Mouse (Mus musculus): ENCODE results near the gene Tbc1d8. TPM values are rescaled to one million over a fixed set of nuclear protein-coding genes. Genes with fewer than 3 reads are reported as not detected.

Gene Tbc1d8
- polyA plus RNA-seq, 1 experiment, result 26.8 TPM

DNA sequence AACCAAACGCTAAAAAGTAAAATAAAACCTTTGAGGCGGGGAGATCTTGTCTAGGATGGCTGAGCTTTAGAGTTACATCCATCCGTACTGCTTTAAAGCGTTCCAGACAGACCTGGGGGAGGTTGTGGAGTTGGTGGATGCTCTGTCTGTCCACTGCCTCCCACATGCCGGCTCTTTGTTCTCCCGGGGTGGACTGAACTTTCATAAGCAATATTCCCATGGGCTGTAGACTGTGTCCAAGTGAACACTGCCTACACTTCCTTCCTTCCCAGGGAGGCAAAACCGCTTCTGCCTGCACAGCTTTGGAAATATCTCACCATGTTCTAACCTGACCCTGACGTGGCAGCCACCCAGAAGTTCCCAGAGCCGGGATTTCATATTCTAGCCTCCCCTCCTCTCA, 4.0 kb downstream of the Tbc1d8 start:
- TF ChIP-seq CTCF (IDR thresholded peaks at IDR 0.05; ENCODE audit: borderline replicate concordance, control insufficient read depth, extremely low read depth, insufficient read depth, low read length, poor library complexity) (no peak), POLR2A (IDR thresholded peaks at IDR 0.05; ENCODE audit: control insufficient read depth, extremely low read depth, insufficient read depth, low read length, poor library complexity) (no peak)
- H3K4me1 ChIP-seq (replicated peaks; ENCODE audit: control insufficient read depth, insufficient read depth, low read length), result peaks cover 10% of the 10 kb centered on the region
- H3K27me3 ChIP-seq (ENCODE audit: control insufficient read depth, insufficient read depth, low read length), result no peaks in the 10 kb centered on the region; the same call in 1 of the 2 replicates
- no peak overlapping the region for H3K27ac ChIP-seq (ENCODE audit: control insufficient read depth, insufficient read depth, low read length)
- no peak for DNase-seq
- H3K36me3 ChIP-seq (ENCODE audit: control insufficient read depth, insufficient read depth, low read length), result no peaks in the 10 kb centered on the region
- H3K4me3 ChIP-seq (ENCODE audit: control insufficient read depth, insufficient read depth, low read length), result no peak overlapping the region
- WGBS, result 92% methylated on average over 9 of the region's 9 CpGs

DNA sequence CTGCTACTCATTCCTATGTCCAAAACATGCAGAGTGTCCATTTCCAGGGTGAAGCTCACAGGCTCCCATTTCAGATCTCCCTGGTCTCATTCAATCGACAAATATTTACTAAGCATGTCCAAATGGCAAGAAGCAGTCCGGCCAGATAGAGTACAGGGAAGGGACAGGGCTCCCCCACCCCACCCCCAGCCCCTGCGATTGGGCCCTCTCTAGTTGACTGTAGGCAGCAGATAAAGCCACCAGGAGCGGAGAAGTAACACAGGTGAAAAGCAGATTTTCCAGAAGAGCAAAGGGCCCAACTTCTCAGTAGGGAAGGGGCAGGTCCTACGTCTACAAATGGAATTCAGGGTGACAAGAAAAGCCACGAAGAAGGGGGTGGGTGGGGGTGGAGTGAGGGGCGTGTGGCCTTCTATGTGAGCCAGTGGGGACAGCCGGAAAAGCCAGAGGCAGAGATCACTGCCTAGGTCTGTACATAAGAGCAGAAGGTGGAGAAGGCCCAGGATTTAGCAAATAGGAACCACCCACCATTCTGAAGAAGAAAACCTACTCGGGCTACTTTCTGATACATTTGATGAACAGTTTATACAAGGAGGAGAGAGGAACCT, 7.2 kb downstream of the Tbc1d8 start:
- H3K4me1 ChIP-seq (replicated peaks; ENCODE audit: control insufficient read depth, insufficient read depth, low read length), result peaks cover 3% of the 10 kb centered on the region
- TF ChIP-seq CTCF (IDR thresholded peaks at IDR 0.05; ENCODE audit: borderline replicate concordance, control insufficient read depth, extremely low read depth, insufficient read depth, low read length, poor library complexity), result no peak
- TF ChIP-seq POLR2A (IDR thresholded peaks at IDR 0.05; ENCODE audit: control insufficient read depth, extremely low read depth, insufficient read depth, low read length, poor library complexity), result no peak
- 90% methylated on average over 9 of the region's 9 CpGs for WGBS
- H3K36me3 ChIP-seq (ENCODE audit: control insufficient read depth, insufficient read depth, low read length), result no peaks in the 10 kb centered on the region
- DNase-seq, result no peak
- no peak overlapping the region for H3K4me3 ChIP-seq (ENCODE audit: control insufficient read depth, insufficient read depth, low read length)
- no peaks in the 10 kb centered on the region for H3K27me3 ChIP-seq (ENCODE audit: control insufficient read depth, insufficient read depth, low read length)
- no peak overlapping the region for H3K27ac ChIP-seq (ENCODE audit: control insufficient read depth, insufficient read depth, low read length)

DNA sequence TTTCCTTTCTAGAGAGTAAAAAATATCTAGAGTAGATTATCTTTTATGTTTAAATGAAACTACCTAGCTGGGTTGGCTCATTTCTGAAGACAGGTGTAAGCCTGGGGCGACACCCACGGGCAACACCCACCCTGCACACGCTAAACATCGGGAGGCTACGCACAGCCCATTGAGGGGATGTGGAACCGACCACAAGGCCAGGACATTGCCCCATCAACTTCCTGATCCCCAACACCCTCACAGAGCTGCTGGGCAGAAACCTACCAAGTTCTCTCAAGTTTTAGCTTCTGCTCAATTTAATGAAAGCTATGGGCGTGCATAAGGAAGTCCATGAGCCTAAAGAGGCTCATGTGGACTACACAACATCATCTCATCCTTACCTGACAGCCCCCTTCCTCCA, 9.6 kb downstream of the Tbc1d8 start:
- H3K27ac ChIP-seq (ENCODE audit: control insufficient read depth, insufficient read depth, low read length), result no peak overlapping the region
- TF ChIP-seq POLR2A (IDR thresholded peaks at IDR 0.05; ENCODE audit: control insufficient read depth, extremely low read depth, insufficient read depth, low read length, poor library complexity), result no peak
- no peak for TF ChIP-seq CTCF (IDR thresholded peaks at IDR 0.05; ENCODE audit: borderline replicate concordance, control insufficient read depth, extremely low read depth, insufficient read depth, low read length, poor library complexity)
- DNase-seq, result no peak
- no peak overlapping the region for H3K4me3 ChIP-seq (ENCODE audit: control insufficient read depth, insufficient read depth, low read length)
- H3K36me3 ChIP-seq (ENCODE audit: control insufficient read depth, insufficient read depth, low read length), result no peaks in the 10 kb centered on the region
- H3K27me3 ChIP-seq (ENCODE audit: control insufficient read depth, insufficient read depth, low read length), result no peaks in the 10 kb centered on the region
- peaks cover 6% of the 10 kb centered on the region for H3K4me1 ChIP-seq (replicated peaks; ENCODE audit: control insufficient read depth, insufficient read depth, low read length)
- 19% methylated on average over 7 of the region's 7 CpGs for WGBS

DNA sequence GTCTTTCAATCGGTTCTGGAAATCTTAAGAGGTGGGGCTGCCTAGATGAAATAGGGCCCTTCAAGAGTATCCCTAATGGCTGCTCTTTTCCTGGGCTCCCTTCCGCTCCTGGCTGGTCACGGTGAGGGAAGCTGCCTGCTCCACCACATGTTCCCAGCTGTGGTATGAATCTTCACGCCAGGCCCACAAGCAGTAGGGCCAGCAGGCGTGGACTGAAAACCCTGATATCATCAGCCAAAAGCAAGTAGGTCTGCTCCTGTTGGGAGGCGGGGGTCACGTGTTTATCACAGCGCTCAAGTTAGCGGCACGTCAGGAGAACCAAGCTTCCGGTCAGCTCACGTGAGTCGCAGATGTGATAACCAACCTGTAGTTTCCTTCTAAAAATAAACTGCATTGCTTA, 12.0 kb downstream of the Tbc1d8 start:
- Histone ChIP-seq H3K4me1 (replicated peaks; ENCODE audit: control insufficient read depth, insufficient read depth, low read length) (peaks cover 6% of the 10 kb centered on the region), H3K27me3 (ENCODE audit: control insufficient read depth, insufficient read depth, low read length) (no peaks in the 10 kb centered on the region), H3K4me3 (ENCODE audit: control insufficient read depth, insufficient read depth, low read length) (no peak overlapping the region), H3K27ac (ENCODE audit: control insufficient read depth, insufficient read depth, low read length) (no peak overlapping the region), H3K36me3 (ENCODE audit: control insufficient read depth, insufficient read depth, low read length) (no peaks in the 10 kb centered on the region)
- WGBS, result 97% methylated on average over 13 of the region's 13 CpGs
- TF ChIP-seq POLR2A (IDR thresholded peaks at IDR 0.05; ENCODE audit: control insufficient read depth, extremely low read depth, insufficient read depth, low read length, poor library complexity) (no peak), CTCF (IDR thresholded peaks at IDR 0.05; ENCODE audit: borderline replicate concordance, control insufficient read depth, extremely low read depth, insufficient read depth, low read length, poor library complexity) (no peak)
- no peak for DNase-seq

DNA sequence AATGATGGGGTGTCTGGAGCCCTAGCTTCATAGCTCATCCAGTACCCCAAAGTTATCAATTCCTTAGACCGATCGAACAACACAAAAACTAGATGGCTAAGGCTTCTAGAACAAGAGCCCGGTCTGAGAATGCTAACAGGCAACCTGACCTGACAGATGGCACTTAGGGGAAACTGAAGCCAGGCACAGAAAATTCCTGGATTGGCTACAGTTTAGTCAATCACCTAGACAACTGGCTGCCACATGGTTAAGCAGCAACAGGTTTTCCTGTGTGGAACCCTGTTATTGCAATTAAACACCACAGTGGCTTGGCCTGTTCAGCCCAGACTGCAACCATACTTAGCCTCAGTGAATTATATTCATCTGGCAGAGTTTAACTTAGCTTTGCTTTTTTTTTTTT, 13.8 kb downstream of the Tbc1d8 start:
- Histone ChIP-seq H3K27ac (ENCODE audit: control insufficient read depth, insufficient read depth, low read length) (no peak overlapping the region), H3K27me3 (ENCODE audit: control insufficient read depth, insufficient read depth, low read length) (no peaks in the 10 kb centered on the region), H3K36me3 (ENCODE audit: control insufficient read depth, insufficient read depth, low read length) (no peaks in the 10 kb centered on the region), H3K4me3 (ENCODE audit: control insufficient read depth, insufficient read depth, low read length) (no peak overlapping the region), H3K4me1 (replicated peaks; ENCODE audit: control insufficient read depth, insufficient read depth, low read length) (peaks cover 6% of the 10 kb centered on the region)
- TF ChIP-seq CTCF (IDR thresholded peaks at IDR 0.05; ENCODE audit: borderline replicate concordance, control insufficient read depth, extremely low read depth, insufficient read depth, low read length, poor library complexity), result no peak
- no peak for TF ChIP-seq POLR2A (IDR thresholded peaks at IDR 0.05; ENCODE audit: control insufficient read depth, extremely low read depth, insufficient read depth, low read length, poor library complexity)
- WGBS, result 98% methylated on average over 3 of the region's 3 CpGs
- no peak for DNase-seq

DNA sequence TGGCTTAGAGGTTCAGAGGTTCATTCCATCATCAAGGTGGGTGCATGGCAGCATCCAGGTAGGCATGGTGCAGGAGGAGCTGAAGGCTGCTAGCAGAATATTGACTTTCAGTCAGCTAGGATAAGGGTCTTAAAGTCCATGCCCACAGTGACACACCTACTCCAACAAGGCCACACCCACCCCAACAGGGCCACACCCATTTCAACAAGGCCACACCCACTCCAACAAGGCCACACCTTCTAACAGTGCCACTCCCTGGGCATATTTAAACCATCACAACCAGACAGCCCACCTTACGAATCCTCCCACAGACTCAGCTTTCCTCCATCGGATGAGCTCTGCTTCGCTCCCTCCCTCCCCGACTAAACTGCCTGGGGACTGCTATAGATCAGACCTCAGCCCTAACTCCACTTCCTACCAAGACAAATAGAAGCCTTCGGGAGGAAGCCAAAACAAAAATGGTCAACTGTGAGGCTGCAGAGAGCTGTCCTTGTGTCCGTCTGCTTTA, 15.6 kb downstream of the Tbc1d8 start:
- no peak overlapping the region for H3K4me3 ChIP-seq (ENCODE audit: control insufficient read depth, insufficient read depth, low read length)
- TF ChIP-seq POLR2A (IDR thresholded peaks at IDR 0.05; ENCODE audit: control insufficient read depth, extremely low read depth, insufficient read depth, low read length, poor library complexity) (no peak), CTCF (IDR thresholded peaks at IDR 0.05; ENCODE audit: borderline replicate concordance, control insufficient read depth, extremely low read depth, insufficient read depth, low read length, poor library complexity) (no peak)
- DNase-seq, result no peak

More for the DNA sequence above, 15.6 kb downstream of the Tbc1d8 start:
- 0 out of 2 replicates have a peak, but pooled peaks cover 2% of the 10 kb centered on the region for H3K4me1 ChIP-seq (replicated peaks; ENCODE audit: control insufficient read depth, insufficient read depth, low read length)
- no peaks in the 10 kb centered on the region for H3K36me3 ChIP-seq (ENCODE audit: control insufficient read depth, insufficient read depth, low read length)
- H3K27me3 ChIP-seq (ENCODE audit: control insufficient read depth, insufficient read depth, low read length), result no peaks in the 10 kb centered on the region
- 95% methylated on average over 6 of the region's 6 CpGs for WGBS
- H3K27ac ChIP-seq (ENCODE audit: control insufficient read depth, insufficient read depth, low read length), result no peak overlapping the region

Data from thymus, adult 2 months (tissue).